Mouse (Mus musculus) midbrain, embryonic 16.5 days (tissue): ENCODE measurements around the gene Casz1. TPM values are rescaled to one million over a fixed set of nuclear protein-coding genes. Genes with fewer than 3 reads are reported as not detected.

Experiments
- ATAC-seq: fragments of 200-750 bp; cut with Nextera tagmentation; 2 replicates; pipeline ENCODE4 v1.8.0; 2017; ENCODE audit warnings: moderate TSS enrichment
- H3K27ac ChIP-seq: fragments of 300-500 bp; sonication (generic); 2 replicates; pipeline ENCODE4 v1.5.1; 2014; ENCODE audit warnings: mild to moderate bottlenecking, low read length, mixed read lengths
- H3K27me3 ChIP-seq: fragments of 300-500 bp; sonication (generic); 2 replicates; pipeline ENCODE4 v1.6.1; 2014; ENCODE audit warnings: low read depth, low read length, mixed read lengths; ENCODE audit not compliant: control insufficient read depth, insufficient read depth
- H3K36me3 ChIP-seq: fragments of 300-500 bp; sonication (generic); 2 replicates; pipeline ENCODE4 v1.6.1; 2014; ENCODE audit warnings: mild to moderate bottlenecking, low read length, moderate library complexity, mixed read lengths; ENCODE audit not compliant: control insufficient read depth, insufficient read depth
- H3K4me1 ChIP-seq: fragments of 300-500 bp; sonication (generic); 2 replicates; pipeline ENCODE4 v1.6.1; 2014; ENCODE audit warnings: mild to moderate bottlenecking, low read length, mixed read lengths; ENCODE audit not compliant: control insufficient read depth, insufficient read depth
- H3K4me2 ChIP-seq: fragments of 300-500 bp; sonication (generic); 2 replicates; pipeline ENCODE4 v1.6.1; 2014; ENCODE audit warnings: mild to moderate bottlenecking, low read length, mixed read lengths
- H3K4me3 ChIP-seq: fragments of 300-500 bp; sonication (generic); 2 replicates; pipeline ENCODE4 v1.5.1; 2014; ENCODE audit warnings: low read depth, mild to moderate bottlenecking, low read length, moderate library complexity, mixed read lengths
- H3K9ac ChIP-seq: fragments of 300-500 bp; sonication (generic); 2 replicates; pipeline ENCODE4 v1.6.1; 2014; ENCODE audit warnings: low read depth, low read length, mixed read lengths
- H3K9me3 ChIP-seq: fragments of 300-500 bp; sonication (generic); replicated peaks from 2 replicates; pipeline ENCODE4 v1.6.1; 2014; ENCODE audit warnings: mild to moderate bottlenecking, low read length, mixed read lengths; ENCODE audit not compliant: control insufficient read depth, poor library complexity, severe bottlenecking
- WGBS: fragments of 180-500 bp; shearing (Covaris S2); extraction: QIAGEN DNeasy Blood & Tissue Kit; methylation state at CpG from one replicate; pipeline ENCODE4 v1.1.7; 2014; 5-methylcytosine and 5-hydroxymethylcytosine counted together
- polyA plus RNA-seq: library from polyadenylated mRNA; unstranded; fragments of >200 nt; fragmentation: Nextera tagmentation; extraction: Ambion mirVana; gene quantifications from 2 replicates; pipeline ENCODE4 v1.2.1, GENCODE M21; 2015

Casz1 gene
- polyA plus RNA-seq, 1 experiment from 2014 or later, result 2.6 TPM

- Histone ChIP-seq H3K4me2 (no peak overlapping the region), H3K36me3 (no peaks in the 10 kb centered on the region), H3K9ac (no peak overlapping the region), H3K4me1 (peaks cover 8% of the 10 kb centered on the region; the same call in 1 of the 2 replicates), H3K4me3 (no peak overlapping the region), H3K9me3 (no peaks in the 10 kb centered on the region), H3K27me3 (peaks cover 7% of the 10 kb centered on the region), H3K27ac (no peak overlapping the region)
- ATAC-seq, result no peak
- 64% methylated on average over 11 of the region's 11 CpGs for WGBS
These were observed 42.5 kb downstream of the Casz1 start for GRCm38 (mm10) chr4:148846724-148847123.

- Histone ChIP-seq H3K9ac (no peak overlapping the region), H3K4me1 (peaks cover 10% of the 10 kb centered on the region; the same call in 1 of the 2 replicates), H3K36me3 (no peaks in the 10 kb centered on the region), H3K27me3 (peaks cover 3% of the 10 kb centered on the region; the same call in 1 of the 2 replicates), H3K9me3 (no peaks in the 10 kb centered on the region), H3K27ac (no peak overlapping the region), H3K4me2 (no peak overlapping the region), H3K4me3 (no peak overlapping the region)
- no peak for ATAC-seq
- 73% methylated on average over 9 of the region's 9 CpGs for WGBS
These were observed 43.4 kb downstream of the Casz1 start for GRCm38 (mm10) chr4:148847636-148848035.

- Histone ChIP-seq H3K4me2 (no peak overlapping the region), H3K27ac (no peak overlapping the region)
These were observed 45.2 kb downstream of the Casz1 start for GRCm38 (mm10) chr4:148849437-148849836.

GRCm38 (mm10) chr4:148853057-148853456 lies 48.8 kb downstream of the Casz1 start:
- Histone ChIP-seq H3K27me3 (no peaks in the 10 kb centered on the region; the same call in none of the 2 replicates), H3K4me3 (no peak overlapping the region), H3K4me2 (no peak overlapping the region), H3K9ac (no peak overlapping the region), H3K27ac (no peak overlapping the region), H3K36me3 (no peaks in the 10 kb centered on the region), H3K9me3 (no peaks in the 10 kb centered on the region), H3K4me1 (peaks cover 10% of the 10 kb centered on the region)
- no peak for ATAC-seq
- 74% methylated on average over 4 of the region's 4 CpGs for WGBS

More at GRCm38 (mm10) chr4:148849437-148849836, 45.2 kb downstream of the Casz1 start:
- no peak overlapping the region for H3K4me3 ChIP-seq
- peaks cover 3% of the 10 kb centered on the region; the same call in 1 of the 2 replicates for H3K27me3 ChIP-seq
- no peaks in the 10 kb centered on the region for H3K9me3 ChIP-seq
- H3K4me1 ChIP-seq, result peaks cover 9% of the 10 kb centered on the region; the same call in 1 of the 2 replicates
- no peak for ATAC-seq
- 75% methylated on average over 6 of the region's 6 CpGs for WGBS
- no peaks in the 10 kb centered on the region for H3K36me3 ChIP-seq
- H3K9ac ChIP-seq, result no peak overlapping the region

- Histone ChIP-seq H3K27me3 (peaks cover 5% of the 10 kb centered on the region), H3K4me1 (peaks cover 12% of the 10 kb centered on the region), H3K9ac (no peak overlapping the region), H3K36me3 (no peaks in the 10 kb centered on the region), H3K27ac (no peak overlapping the region), H3K9me3 (no peaks in the 10 kb centered on the region), H3K4me2 (no peak overlapping the region), H3K4me3 (no peak overlapping the region)
- ATAC-seq, result no peak
- WGBS, result 21% methylated on average over 2 of the region's 2 CpGs
These were observed 49.9 kb downstream of the Casz1 start for GRCm38 (mm10) chr4:148854093-148854492.

GRCm38 (mm10) chr4:148855527-148855926 lies 51.3 kb downstream of the Casz1 start:
- Histone ChIP-seq H3K9ac (no peak overlapping the region), H3K4me3 (no peak overlapping the region), H3K9me3 (no peaks in the 10 kb centered on the region), H3K27me3 (peaks cover 9% of the 10 kb centered on the region), H3K4me2 (no peak overlapping the region), H3K36me3 (no peaks in the 10 kb centered on the region), H3K27ac (no peak overlapping the region), H3K4me1 (peaks cover 25% of the 10 kb centered on the region)
- 85% methylated on average over 5 of the region's 5 CpGs for WGBS
- ATAC-seq, result no peak

- Histone ChIP-seq H3K27me3 (peaks cover 12% of the 10 kb centered on the region), H3K27ac (no peak overlapping the region), H3K9me3 (no peaks in the 10 kb centered on the region), H3K4me3 (no peak overlapping the region), H3K36me3 (no peaks in the 10 kb centered on the region), H3K4me2 (no peak overlapping the region), H3K4me1 (peaks cover 27% of the 10 kb centered on the region), H3K9ac (no peak overlapping the region)
- 58% methylated on average over 4 of the region's 4 CpGs for WGBS
- ATAC-seq, result no peak
These were observed 52.0 kb downstream of the Casz1 start for GRCm38 (mm10) chr4:148856216-148856615.

- no peak overlapping the region for H3K27ac ChIP-seq
- no peak overlapping the region for H3K4me3 ChIP-seq
- H3K4me2 ChIP-seq, result no peak overlapping the region
- H3K36me3 ChIP-seq, result no peaks in the 10 kb centered on the region
- peaks cover 22% of the 10 kb centered on the region for H3K4me1 ChIP-seq
- no peaks in the 10 kb centered on the region for H3K9me3 ChIP-seq
- no peak for ATAC-seq
- WGBS, result 63% methylated on average over 13 of the region's 13 CpGs
- peaks cover 17% of the 10 kb centered on the region for H3K27me3 ChIP-seq
- 0 out of 2 replicates have a peak overlapping the region, but pooled peaks have one; percentile 21 for H3K9ac ChIP-seq
These were observed 53.3 kb downstream of the Casz1 start for GRCm38 (mm10) chr4:148857398-148858084.

- Histone ChIP-seq H3K4me1 (peaks cover 22% of the 10 kb centered on the region), H3K9me3 (no peaks in the 10 kb centered on the region), H3K27ac (no peak overlapping the region), H3K4me3 (no peak overlapping the region), H3K9ac (no peak overlapping the region), H3K27me3 (peaks cover 17% of the 10 kb centered on the region), H3K4me2 (no peak overlapping the region), H3K36me3 (no peaks in the 10 kb centered on the region)
- whole genome bisulfite sequencing, result 55% methylated on average over 7 of the region's 7 CpGs
- no peak for ATAC-seq
These were observed 54.0 kb downstream of the Casz1 start for GRCm38 (mm10) chr4:148858194-148858593.
